Mouse (Mus musculus) bone marrow macrophage, adult 2 months (primary cell): ENCODE measurements around the gene Mcoln2.

Experiments used
- CTCF ChIP-seq: IDR thresholded peaks from 2 replicates; pipeline ENCODE4 v1.5.1; 2012; ENCODE audit warnings: low read depth, mild to moderate bottlenecking, low read length, moderate library complexity
- POLR2A ChIP-seq: IDR thresholded peaks from 2 replicates; pipeline ENCODE4 v1.6.1; 2012; ENCODE audit warnings: mild to moderate bottlenecking, low read depth, low read length, borderline replicate concordance

DNA sequence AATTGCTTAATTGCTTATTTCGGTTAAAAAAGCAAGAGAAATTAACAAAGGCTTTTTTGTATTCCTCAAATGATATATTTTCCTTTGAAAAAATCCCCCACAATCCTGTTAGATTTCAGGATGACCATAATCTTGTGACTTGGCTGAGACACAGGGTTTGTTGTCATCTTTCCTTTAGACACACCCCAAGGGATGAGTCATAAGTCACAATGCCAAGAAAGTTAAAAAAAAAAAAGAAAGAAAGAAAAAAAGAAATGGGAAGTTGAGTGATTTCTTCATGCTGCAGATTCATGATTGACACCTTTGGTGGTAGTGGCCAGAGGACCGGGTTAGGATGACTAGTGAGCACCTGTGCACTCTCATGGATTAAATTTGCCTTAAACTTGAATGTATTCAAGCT lies 39.3 kb upstream of the Mcoln2 start:
- no peak for TF ChIP-seq POLR2A
- TF ChIP-seq CTCF, result no peak
